Mouse (Mus musculus) 416B (cell line): Measurements from ENCODE around the gene Klhdc9.
"Not testable (repeated sequence)": the region's sequence is repeated elsewhere in the genome, so short reads cannot be mapped to it uniquely, and the experiment has no call there.

ENCODE experiments used
- DNase-seq: peaks from one replicate; pipeline ENCODE4 v3.0.0; 2011; ENCODE audit warnings: low read depth

Klhdc9 gene

GRCm38 (mm10) chr1:171356814-171357213 lies 3.8 kb downstream of the Klhdc9 start:
- DNase-seq = no peak

- peak; percentile 69 for DNase-seq
Measured at GRCm38 (mm10) chr1:171355812-171356340, 4.7 kb downstream of the Klhdc9 start.

- peak; percentile 26 for DNase-seq
Measured at GRCm38 (mm10) chr1:171349210-171349609, 11.4 kb downstream of the Klhdc9 start.

GRCm38 (mm10) chr1:171348665-171349064 lies 11.9 kb downstream of the Klhdc9 start:
- DNase-seq = no peak

- DNase-seq = peak; percentile 55
Measured at GRCm38 (mm10) chr1:171346095-171346450, 14.5 kb downstream of the Klhdc9 start.

GRCm38 (mm10) chr1:171345225-171346094 lies 15.1 kb downstream of the Klhdc9 start, which contains the start of the genes Nit1 and Pfdn2:
Nit1 (minus strand) TSS chr1:171345646.
Pfdn2 (plus strand) TSS chr1:171345670.
- DNase-seq = peak; percentile 90

- no peak for DNase-seq
Measured at GRCm38 (mm10) chr1:171344715-171345114, 15.9 kb downstream of the Klhdc9 start.

GRCm38 (mm10) chr1:171343922-171344677 lies 16.5 kb downstream of the Klhdc9 start:
- DNase-seq = peak; percentile 34

- DNase-seq = no peak
Measured at GRCm38 (mm10) chr1:171342262-171343207, 18.1 kb downstream of the Klhdc9 start.

GRCm38 (mm10) chr1:171330216-171330560 lies 30.4 kb downstream of the Klhdc9 start:
- DNase-seq = no peak

- DNase-seq = peak; percentile 60
Measured at GRCm38 (mm10) chr1:171329433-171330215, 31.0 kb downstream of the Klhdc9 start.

- peak; percentile 97 for DNase-seq
Measured at GRCm38 (mm10) chr1:171328839-171329432, 31.7 kb downstream of the Klhdc9 start, which contains the start of gene Dedd. Dedd (plus strand) TSS chr1:171329145.

- DNase-seq = no peak
Measured at GRCm38 (mm10) chr1:171328244-171328643, 32.4 kb downstream of the Klhdc9 start.

- DNase-seq = not testable (repeated sequence)
Measured at GRCm38 (mm10) chr1:171326588-171326987, 34.0 kb downstream of the Klhdc9 start.

- DNase-seq = no peak
Measured at GRCm38 (mm10) chr1:171325571-171325970, 35.0 kb downstream of the Klhdc9 start.

- no peak for DNase-seq
Measured at GRCm38 (mm10) chr1:171322012-171322411, 38.6 kb downstream of the Klhdc9 start.

GRCm38 (mm10) chr1:171321415-171321814 lies 39.2 kb downstream of the Klhdc9 start:
- peak; percentile 70 for DNase-seq

- no peak for DNase-seq
Measured at GRCm38 (mm10) chr1:171320151-171320550, 40.4 kb downstream of the Klhdc9 start.

- no peak for DNase-seq
Measured at GRCm38 (mm10) chr1:171319748-171320147, 40.9 kb downstream of the Klhdc9 start.

- no peak for DNase-seq
Measured at GRCm38 (mm10) chr1:171309321-171309720, 51.3 kb downstream of the Klhdc9 start.
